Mouse (Mus musculus) CD4-positive, CD25-positive, alpha-beta regulatory T cell, adult 2 months (primary cell): ENCODE results near the gene Gm14444.
"Not testable (repeated sequence)": the region's sequence is repeated elsewhere in the genome, so short reads cannot be mapped to it uniquely, and the experiment has no call there.

ENCODE experiments used
- DNase-seq: peaks from one replicate; pipeline ENCODE4 v3.0.0-alpha.2; 2012; ENCODE audit warnings: low read depth, low spot score

Gm14444 gene

GRCm38 (mm10) chr2:175010022-175010421 is at the start of gene Gm14444:
Gene Gm14444, plus strand, starts transcription at chr2:175010241.
- not testable (repeated sequence) for DNase-seq

DNA sequence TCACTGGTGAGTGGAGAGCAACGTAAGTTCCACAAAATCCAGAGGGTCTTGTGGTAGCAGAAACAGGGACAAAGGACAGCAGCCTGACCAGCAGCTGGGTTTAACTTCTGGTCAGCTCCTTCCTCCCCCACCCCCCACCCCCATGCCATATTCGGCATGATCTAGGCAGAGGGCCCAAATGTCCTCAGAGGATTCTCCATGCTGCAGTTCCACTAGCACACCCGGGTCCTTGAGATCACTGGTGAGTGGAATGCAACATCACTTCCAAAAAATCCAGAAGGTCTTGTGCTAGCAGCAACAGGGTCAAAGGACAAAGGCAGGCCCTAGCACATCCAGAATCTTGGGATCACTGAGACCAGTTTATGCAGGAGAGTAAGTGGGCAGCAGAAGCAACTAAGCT is 44.6 kb upstream of the Gm14444 start:
- not testable (repeated sequence) for DNase-seq

GRCm38 (mm10) chr2:175044268-175044667 is 34.2 kb downstream of the Gm14444 start:
- DNase-seq = not testable (repeated sequence)

DNA sequence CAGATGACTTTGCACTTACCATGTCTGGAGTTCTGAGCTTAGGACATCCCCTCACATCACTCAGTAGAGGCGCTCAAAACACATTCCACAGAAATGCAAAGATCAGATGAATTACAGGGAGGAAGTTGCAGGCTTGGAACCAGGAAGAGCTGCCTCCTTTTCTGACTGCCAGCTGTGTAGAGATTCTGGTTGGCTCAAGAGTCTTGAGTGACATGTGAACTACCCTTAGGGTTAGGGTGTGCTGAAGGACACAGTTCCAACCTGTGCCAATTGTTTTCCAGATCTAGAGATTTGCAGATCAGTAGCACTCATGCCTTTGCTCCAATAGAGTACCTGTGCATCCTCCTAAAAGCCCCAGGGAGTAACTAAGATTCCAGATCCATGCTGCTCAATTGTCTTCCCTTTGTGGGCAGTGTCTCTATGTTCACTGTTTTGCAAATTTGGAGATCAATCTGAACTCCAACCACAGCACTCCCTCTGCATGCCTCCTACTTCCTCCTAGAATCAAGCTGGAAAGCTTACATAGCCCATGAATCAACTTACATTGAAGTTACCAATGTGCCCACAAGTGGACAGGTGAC is 57.7 kb downstream of the Gm14444 start, which contains the start of gene Gm14393:
Gene Gm14393, minus strand, starts transcription at position 101 of the 581 bp plus-strand sequence.
- not testable (repeated sequence) for DNase-seq
